Mouse (Mus musculus): ENCODE data around the gene Ina.

DNA sequence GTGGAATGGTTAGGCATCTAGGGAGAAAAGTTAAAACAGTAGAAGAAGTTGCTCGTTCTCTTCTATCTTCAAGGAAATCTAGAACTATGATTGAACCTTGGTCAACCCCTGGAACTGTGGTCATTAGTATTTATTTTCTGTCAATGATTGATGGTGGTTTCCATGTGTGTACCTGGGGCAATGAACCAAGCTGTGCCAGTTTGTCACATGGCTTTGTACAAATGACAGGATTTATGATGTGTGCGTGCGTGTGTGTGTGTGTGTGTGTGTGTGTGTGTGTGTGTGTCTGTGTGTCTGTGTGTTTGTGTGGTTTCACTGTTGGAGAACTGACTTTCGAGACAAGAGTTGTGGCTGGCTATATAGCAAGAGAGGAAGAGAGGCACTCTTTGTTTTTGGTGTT lies 39.0 kb downstream of the Ina start:
- no peak for TF ChIP-seq JUND (IDR thresholded peaks at IDR 0.05; ENCODE audit: low read depth, low read length)
- no peak for TF ChIP-seq MAX (IDR thresholded peaks at IDR 0.05; ENCODE audit: low read length)
- no peak for TF ChIP-seq ZC3H11A (IDR thresholded peaks at IDR 0.05; ENCODE audit: low read depth, low read length)
- no peak for TF ChIP-seq EP300 (IDR thresholded peaks at IDR 0.05; ENCODE audit: low read depth in 1 of 2, low read length in 2 of 2)
- no peak for TF ChIP-seq USF2 (IDR thresholded peaks at IDR 0.05; ENCODE audit: borderline replicate concordance in 1 of 2, insufficient read depth in 1 of 2, low read depth in 1 of 2, low read length in 2 of 2)
- TF ChIP-seq CTCF (IDR thresholded peaks at IDR 0.05 in 2 of 3, conservative IDR thresholded peaks at IDR 0.05 in 1 of 3; ENCODE audit: control insufficient read depth in 1 of 3, insufficient read depth in 1 of 3, low read depth in 2 of 3, low read length in 3 of 3, poor library complexity in 1 of 3, severe bottlenecking in 1 of 3), result no peak
- TF ChIP-seq MXI1 (IDR thresholded peaks at IDR 0.05; ENCODE audit: low read depth, low read length), result no peak
- no peak for TF ChIP-seq NELFE (IDR thresholded peaks at IDR 0.05; ENCODE audit: low read depth, low read length)
- no peak for TF ChIP-seq TAL1 (IDR thresholded peaks at IDR 0.05; ENCODE audit: low read length)
- no peak for TF ChIP-seq UBTF (IDR thresholded peaks at IDR 0.05; ENCODE audit: borderline replicate concordance, insufficient read depth, low read depth, low read length)
- TF ChIP-seq ZNF384 (IDR thresholded peaks at IDR 0.05; ENCODE audit: low read depth, low read length), result no peak
- no peak for TF ChIP-seq RCOR1 (IDR thresholded peaks at IDR 0.05; ENCODE audit: low read depth, low read length)

All from MEL (cell line).